Mouse (Mus musculus) kidney, postnatal 14 days (tissue): ENCODE data around the gene Trappc3.

Experiments
- DNase-seq: peaks from one replicate; pipeline ENCODE4 v3.0.0; 2022; ENCODE audit warnings: mixed read lengths

Gene Trappc3

GRCm38 (mm10) chr4:126281706-126282105 is 19.6 kb downstream of the Trappc3 start:
- no peak for DNase-seq

- no peak for DNase-seq
These were observed 21.5 kb downstream of the Trappc3 start for GRCm38 (mm10) chr4:126283582-126283981.

GRCm38 (mm10) chr4:126286492-126286891 is 24.4 kb downstream of the Trappc3 start, which contains the start of gene Col8a2:
Gene Col8a2, plus strand, starts transcription at chr4:126286793.
- peak; percentile 52 for DNase-seq

- no peak for DNase-seq
These were observed 25.3 kb downstream of the Trappc3 start for GRCm38 (mm10) chr4:126287302-126287995.

- no peak for DNase-seq
These were observed 26.1 kb downstream of the Trappc3 start for GRCm38 (mm10) chr4:126288085-126288666.

- DNase-seq, result no peak
These were observed 28.2 kb downstream of the Trappc3 start for GRCm38 (mm10) chr4:126290314-126290713.

GRCm38 (mm10) chr4:126291196-126291595 is 29.1 kb downstream of the Trappc3 start:
- DNase-seq, result no peak

- DNase-seq, result no peak
These were observed 33.0 kb downstream of the Trappc3 start for GRCm38 (mm10) chr4:126295152-126295551.

GRCm38 (mm10) chr4:126295937-126296336 is 33.8 kb downstream of the Trappc3 start:
- DNase-seq, result no peak

- DNase-seq, result peak; percentile 80
These were observed 34.5 kb downstream of the Trappc3 start for GRCm38 (mm10) chr4:126296617-126297101.

GRCm38 (mm10) chr4:126300916-126301583 is 38.9 kb downstream of the Trappc3 start:
- DNase-seq, result peak; percentile 23

GRCm38 (mm10) chr4:126301584-126302309 is 39.6 kb downstream of the Trappc3 start:
- peak; percentile 28 for DNase-seq

- no peak for DNase-seq
These were observed 41.8 kb downstream of the Trappc3 start for GRCm38 (mm10) chr4:126303877-126304276.

- DNase-seq, result no peak
These were observed 43.3 kb downstream of the Trappc3 start for GRCm38 (mm10) chr4:126305428-126305827.

- no peak for DNase-seq
These were observed 43.9 kb downstream of the Trappc3 start for GRCm38 (mm10) chr4:126306058-126306457.

- DNase-seq, result no peak
These were observed 44.7 kb downstream of the Trappc3 start for GRCm38 (mm10) chr4:126306827-126307226.

GRCm38 (mm10) chr4:126309211-126309921 is 47.2 kb downstream of the Trappc3 start:
- DNase-seq, result peak; percentile 46

GRCm38 (mm10) chr4:126309922-126310309 is 47.8 kb downstream of the Trappc3 start:
- DNase-seq, result peak; percentile 88

- no peak for DNase-seq
These were observed 48.2 kb downstream of the Trappc3 start for GRCm38 (mm10) chr4:126310344-126310743.

- DNase-seq, result no peak
These were observed 49.6 kb downstream of the Trappc3 start for GRCm38 (mm10) chr4:126311566-126312200.

GRCm38 (mm10) chr4:126313202-126313601 is 51.1 kb downstream of the Trappc3 start:
- DNase-seq, result no peak

- peak; percentile 82 for DNase-seq
These were observed 52.3 kb downstream of the Trappc3 start for GRCm38 (mm10) chr4:126314393-126314792.
